Mouse (Mus musculus) kidney, postnatal 14 days (tissue): ENCODE results near the gene Hist1h3h.
"Not testable (repeated sequence)": the region's sequence is repeated elsewhere in the genome, so short reads cannot be mapped to it uniquely, and the experiment has no call there.

Source experiments
- DNase-seq: peaks from one replicate; pipeline ENCODE4 v3.0.0; 2022; ENCODE audit warnings: mixed read lengths

The Hist1h3h gene

GRCm38 (mm10) chr13:21717397-21718357 lies at the start of gene Hist1h3h:
Gene Hist1h3h, plus strand, starts transcription at chr13:21717659.
- DNase-seq, result peak; percentile 88

GRCm38 (mm10) chr13:21677305-21677704 lies 40.2 kb upstream of the Hist1h3h start, which contains the start of gene Olfr1360:
Gene Olfr1360, minus strand, starts transcription at chr13:21677405.
- DNase-seq, result no peak

GRCm38 (mm10) chr13:21697811-21698210 lies 19.6 kb upstream of the Hist1h3h start, which contains the start of gene Olfr1359:
Gene Olfr1359, plus strand, starts transcription at chr13:21698111.
- DNase-seq, result no peak

- no peak for DNase-seq
These were observed 10.8 kb upstream of the Hist1h3h start for GRCm38 (mm10) chr13:21706669-21707068.

GRCm38 (mm10) chr13:21710031-21710711 lies 7.3 kb upstream of the Hist1h3h start:
- peak; percentile 89 for DNase-seq

- peak; percentile 79 for DNase-seq
These were observed 6.5 kb upstream of the Hist1h3h start for GRCm38 (mm10) chr13:21710821-21711525.

GRCm38 (mm10) chr13:21711698-21712097 lies 5.8 kb upstream of the Hist1h3h start:
- no peak for DNase-seq

GRCm38 (mm10) chr13:21714725-21715124 lies 2.7 kb upstream of the Hist1h3h start:
- peak; percentile 74 for DNase-seq

GRCm38 (mm10) chr13:21715131-21715863 lies 2.2 kb upstream of the Hist1h3h start:
- no peak for DNase-seq

- peak; percentile 90 for DNase-seq
These were observed 1.5 kb upstream of the Hist1h3h start, which contains the start of the genes Hist1h2bl and Hist1h2ai for GRCm38 (mm10) chr13:21715864-21716539. Gene Hist1h2bl, minus strand, starts transcription at chr13:21716143. Gene Hist1h2ai, plus strand, starts transcription at chr13:21716422.

GRCm38 (mm10) chr13:21716540-21717391 lies 693 bp upstream of the Hist1h3h start:
- not testable (repeated sequence) for DNase-seq

- DNase-seq, result no peak
These were observed 1.1 kb downstream of the Hist1h3h start for GRCm38 (mm10) chr13:21718381-21719080.

- not testable (repeated sequence) for DNase-seq
These were observed 3.8 kb downstream of the Hist1h3h start for GRCm38 (mm10) chr13:21721107-21721756.

- peak; percentile 75 for DNase-seq
These were observed 4.4 kb downstream of the Hist1h3h start, which contains the start of gene Hist1h2bm for GRCm38 (mm10) chr13:21721757-21722372. Gene Hist1h2bm, plus strand, starts transcription at chr13:21722044.

- no peak for DNase-seq
These were observed 5.0 kb downstream of the Hist1h3h start for GRCm38 (mm10) chr13:21722373-21722925.

GRCm38 (mm10) chr13:21722993-21723836 lies 5.8 kb downstream of the Hist1h3h start:
- DNase-seq, result no peak

- no peak for DNase-seq
These were observed 10.6 kb downstream of the Hist1h3h start for GRCm38 (mm10) chr13:21727948-21728572.
